Mouse (Mus musculus): ENCODE measurements around the gene Ifrd2. TPM values are rescaled to one million over a fixed set of nuclear protein-coding genes. Genes with fewer than 3 reads are reported as not detected.
"Not testable (repeated sequence)": the region's sequence is repeated elsewhere in the genome, so short reads cannot be mapped to it uniquely, and the experiment has no call there.

Gene Ifrd2
- total RNA-seq, 2 experiments from 2014 or later: 11.3 to 11.9 TPM

DNA sequence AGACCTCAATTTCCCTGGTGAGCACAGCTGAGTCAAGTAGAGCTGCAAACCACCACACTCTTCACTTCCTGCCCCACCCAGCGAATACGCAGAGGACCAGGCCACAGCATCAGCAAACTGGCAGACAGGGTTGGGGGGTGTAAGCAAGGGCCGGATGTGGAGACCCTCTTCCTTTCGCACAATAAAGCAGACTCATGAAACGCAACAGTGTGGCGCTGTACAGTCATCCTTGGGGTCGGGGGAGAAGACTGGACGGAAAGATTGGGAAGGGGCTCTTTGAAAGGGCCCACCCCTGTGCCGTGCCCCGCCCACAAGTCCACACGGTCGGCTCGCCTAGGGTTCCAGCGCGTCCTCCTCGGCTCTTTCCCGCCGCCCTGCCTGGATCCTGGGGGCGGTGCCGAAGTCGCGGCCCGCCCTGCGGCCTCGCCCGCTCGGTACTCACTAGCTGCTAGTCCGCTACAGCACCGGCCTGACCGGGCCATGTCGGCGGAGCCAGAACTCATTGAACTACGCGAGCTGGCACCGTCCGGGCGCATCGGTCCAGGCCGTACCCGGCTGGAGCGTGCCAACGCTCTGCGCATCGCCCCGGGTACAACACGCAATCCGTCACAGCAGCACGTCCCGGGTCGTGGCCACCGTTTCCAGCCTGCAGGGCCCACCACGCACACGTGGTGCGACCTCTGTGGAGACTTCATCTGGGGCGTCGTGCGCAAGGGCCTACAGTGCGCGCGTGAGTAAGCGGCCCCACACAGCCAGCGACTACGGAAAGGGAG is 36.1 kb upstream of the Ifrd2 start, which contains the start of gene Rassf1:
Gene Rassf1, plus strand, starts transcription at position 439 of the 773 bp plus-strand sequence.
- no peak for DNase-seq (ENCODE audit: low spot score in 2 of 2)

DNA sequence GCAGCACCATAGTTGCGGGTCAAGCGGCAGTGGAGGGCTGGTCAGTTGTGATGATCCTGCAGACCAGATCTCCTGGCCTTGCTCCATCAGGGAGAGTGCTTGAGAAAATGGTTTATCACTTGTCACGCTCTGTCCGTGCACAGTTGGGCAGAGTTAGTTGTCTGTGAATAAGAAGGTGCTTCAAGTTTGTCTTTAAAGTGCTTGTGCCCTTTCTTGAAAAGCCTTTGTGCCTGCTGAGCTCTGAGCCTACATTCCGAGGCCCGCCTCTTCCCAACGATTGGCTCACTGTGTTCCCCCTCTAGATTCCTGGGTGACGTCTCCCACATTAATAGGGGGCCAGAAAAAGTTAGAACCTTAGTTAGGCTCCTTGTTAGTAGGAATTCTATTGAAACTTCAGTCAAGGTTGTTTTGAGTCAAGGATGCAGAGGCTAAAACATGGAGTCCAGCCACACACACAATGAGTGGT is 35.5 kb upstream of the Ifrd2 start:
- DNase-seq (ENCODE audit: low spot score in 2 of 2): no peak

DNA sequence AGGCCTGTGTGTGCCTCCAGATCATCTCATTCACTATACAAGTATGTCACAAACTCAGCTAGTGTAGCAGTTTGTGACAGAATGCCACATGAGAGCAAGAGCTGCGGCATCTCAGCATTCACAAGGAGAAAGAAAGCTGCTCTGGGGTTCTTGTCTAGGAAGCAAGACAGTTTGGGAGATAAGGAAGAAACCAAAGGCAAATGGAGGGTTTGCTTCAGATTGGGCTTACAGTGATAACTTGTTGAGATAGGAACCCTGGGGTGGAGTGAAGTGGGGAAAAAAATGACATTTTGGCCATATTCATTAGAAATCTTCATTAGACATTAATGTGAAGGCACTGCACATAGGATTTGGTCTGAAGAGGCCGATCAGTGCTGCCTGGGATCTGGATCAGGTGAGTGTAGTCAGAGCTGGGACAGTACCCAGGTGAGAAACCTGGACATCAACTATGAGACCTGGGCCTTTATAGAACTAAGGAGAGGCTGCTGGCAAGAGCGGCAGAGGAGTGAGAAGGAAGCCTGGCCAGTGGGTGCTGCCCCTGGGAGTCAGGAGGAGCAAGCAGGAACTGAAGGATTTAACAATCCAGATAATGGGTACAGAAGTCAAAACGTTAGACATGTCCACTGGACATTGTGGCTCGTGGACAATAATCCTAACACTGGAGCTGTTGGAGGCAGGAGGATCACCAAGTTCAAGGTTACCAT is 34.6 kb upstream of the Ifrd2 start:
- DNase-seq (ENCODE audit: low spot score in 2 of 2): no peak

DNA sequence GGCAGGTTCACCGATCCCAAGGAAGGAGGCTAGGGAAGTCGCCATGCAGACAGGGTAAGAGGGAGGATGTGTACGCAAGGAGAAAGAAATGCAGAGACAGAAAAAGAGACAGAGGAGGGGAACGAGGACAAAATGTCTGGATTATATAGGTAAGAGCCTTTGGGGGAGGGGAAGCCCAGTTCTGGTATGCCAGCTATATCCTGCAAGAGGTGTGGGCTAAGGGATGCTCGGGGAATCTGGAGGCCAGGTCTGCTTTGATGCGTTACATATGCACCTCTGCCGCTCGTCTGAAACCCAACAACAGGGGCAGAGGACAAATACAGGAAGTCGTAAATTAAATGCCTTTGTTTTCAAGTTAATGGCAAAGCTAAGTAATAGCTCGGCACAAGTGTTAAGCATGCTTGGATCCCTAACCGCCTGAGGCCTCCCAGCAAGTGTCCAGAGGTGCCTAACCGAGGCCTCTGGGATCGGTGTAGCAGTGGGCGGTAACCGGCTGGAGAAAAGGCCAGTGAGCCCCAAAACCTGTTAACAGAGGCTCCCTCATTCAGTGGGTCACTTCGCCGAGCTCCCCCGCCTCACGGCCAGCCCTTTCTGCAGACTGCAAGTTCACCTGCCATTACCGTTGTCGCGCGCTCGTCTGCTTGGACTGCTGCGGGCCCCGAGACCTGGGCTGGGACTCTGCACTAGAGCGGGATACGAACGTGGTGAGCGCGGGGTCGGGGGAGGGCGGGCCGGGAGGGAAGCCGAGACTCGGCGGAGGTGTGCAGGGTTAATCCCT is 33.7 kb upstream of the Ifrd2 start:
- no peak for DNase-seq (ENCODE audit: low spot score in 2 of 2)

DNA sequence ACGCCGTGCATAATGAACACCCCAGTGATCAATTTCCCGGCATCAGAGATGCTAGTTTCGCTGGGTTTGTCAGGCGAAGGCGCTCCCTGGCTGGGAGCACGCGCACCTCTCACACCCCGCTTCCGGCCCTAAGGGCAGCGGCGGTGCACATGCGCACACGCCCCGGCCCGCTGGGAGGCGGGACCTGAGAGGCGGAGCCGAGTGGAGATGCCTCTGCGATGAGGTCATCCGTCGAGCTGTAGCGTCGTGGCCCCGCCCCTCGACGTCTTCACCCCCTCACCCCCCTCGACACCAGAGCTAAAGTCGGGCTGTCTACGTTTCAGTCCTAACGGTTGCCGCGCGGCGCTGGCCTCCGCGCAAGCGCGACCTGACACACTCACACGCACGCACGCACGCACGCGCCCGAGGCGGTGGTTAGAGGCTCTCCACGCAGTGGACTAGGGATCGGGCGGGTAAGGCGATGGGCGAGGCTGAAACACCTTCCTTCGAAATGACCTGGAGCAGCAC is 33.1 kb upstream of the Ifrd2 start:
- peak; percentile 89 to 95 for DNase-seq (ENCODE audit: low spot score in 2 of 2)

DNA sequence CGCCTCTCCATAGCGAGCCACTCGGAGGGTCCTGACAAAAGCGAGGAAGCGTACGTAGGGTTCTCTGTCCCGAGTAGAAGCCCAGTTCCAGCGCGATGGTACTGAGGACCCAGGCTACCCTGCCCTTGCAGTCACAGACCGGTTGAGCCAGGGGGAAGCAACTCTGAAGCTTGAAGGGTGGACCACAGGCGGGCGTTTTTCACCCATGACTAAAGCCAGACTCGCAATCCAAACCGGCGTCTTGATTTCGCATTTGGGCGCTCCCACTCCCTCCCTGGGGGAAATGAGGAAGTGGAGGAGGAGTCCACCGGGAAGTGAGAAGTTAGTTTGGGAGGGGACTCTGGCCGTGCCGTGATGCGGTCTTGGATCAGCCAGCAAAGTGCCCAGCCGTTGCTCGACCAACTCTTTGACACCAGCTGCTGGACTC is 32.4 kb upstream of the Ifrd2 start:
- DNase-seq (ENCODE audit: low spot score in 2 of 2): no peak

DNA sequence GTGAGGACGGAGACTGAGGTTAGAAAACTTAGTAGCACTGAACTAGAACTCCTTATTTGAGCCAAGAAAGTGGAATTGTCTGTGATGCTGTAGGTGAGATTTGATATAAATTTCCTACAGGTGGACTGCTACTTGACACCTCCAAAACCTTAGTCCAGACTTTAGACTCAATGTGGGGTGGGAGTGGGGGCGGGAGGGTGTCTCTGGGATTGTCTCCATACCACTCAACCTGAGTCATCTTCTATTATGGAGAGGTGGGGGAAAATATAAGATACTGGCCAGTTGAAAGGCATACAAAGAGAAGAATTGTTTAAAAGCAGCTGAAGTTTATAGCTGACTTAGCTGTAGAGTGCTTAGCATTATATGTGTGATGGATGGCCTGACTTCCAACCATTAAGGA is 31.7 kb upstream of the Ifrd2 start:
- DNase-seq (ENCODE audit: low spot score in 2 of 2): no peak

DNA sequence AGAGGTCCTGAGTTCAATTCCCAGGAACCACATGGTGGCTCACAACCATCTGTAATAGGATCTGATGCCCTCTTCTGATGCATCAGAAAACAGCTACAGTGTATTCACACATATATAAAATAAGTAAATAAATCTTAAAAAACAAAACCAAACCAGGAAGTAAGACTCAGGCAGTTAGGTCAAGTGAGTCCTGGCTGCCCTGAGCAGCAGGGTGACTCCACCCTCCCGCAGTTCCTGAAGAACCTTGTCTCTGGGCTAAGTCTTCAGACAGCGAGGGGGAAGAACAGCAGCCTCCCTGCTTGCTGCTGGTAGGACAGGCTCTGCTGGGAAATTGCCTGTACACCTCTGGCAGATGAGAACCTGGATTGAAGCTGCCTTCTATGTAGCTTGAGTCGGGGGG is 31.1 kb upstream of the Ifrd2 start:
- no peak for DNase-seq (ENCODE audit: low spot score in 2 of 2)

DNA sequence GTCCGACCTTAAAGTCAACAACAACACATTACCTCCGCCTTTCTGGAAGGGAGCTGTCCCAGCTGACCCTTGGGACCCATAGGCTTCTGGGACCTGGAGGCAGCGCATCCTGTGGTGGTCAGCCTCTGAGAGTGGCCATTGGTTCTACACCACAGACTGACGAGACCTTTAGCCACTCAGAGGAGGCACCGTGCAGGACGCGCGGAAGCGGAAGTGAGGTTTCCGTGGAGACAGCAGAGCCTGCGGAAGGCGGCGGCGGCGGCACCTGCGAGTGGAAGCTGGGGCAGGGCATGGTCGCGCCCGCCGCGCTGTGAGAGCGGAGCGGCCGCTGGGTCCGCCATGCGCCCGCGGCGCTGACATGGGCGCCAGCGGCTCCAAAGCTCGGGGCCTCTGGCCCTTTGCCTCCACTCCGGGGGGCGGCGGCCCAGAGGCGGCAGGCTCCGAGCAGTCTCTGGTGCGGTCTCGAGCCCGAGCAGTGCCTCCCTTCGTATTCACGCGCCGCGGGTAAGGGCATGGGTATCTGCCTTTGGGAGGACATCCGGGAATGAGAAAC is 24.3 kb upstream of the Ifrd2 start, which contains the start of gene Tusc2:
Gene Tusc2, plus strand, starts transcription at position 227 of the 553 bp plus-strand sequence.
- DNase-seq (ENCODE audit: low spot score in 2 of 2): peak; percentile 95 to 97

DNA sequence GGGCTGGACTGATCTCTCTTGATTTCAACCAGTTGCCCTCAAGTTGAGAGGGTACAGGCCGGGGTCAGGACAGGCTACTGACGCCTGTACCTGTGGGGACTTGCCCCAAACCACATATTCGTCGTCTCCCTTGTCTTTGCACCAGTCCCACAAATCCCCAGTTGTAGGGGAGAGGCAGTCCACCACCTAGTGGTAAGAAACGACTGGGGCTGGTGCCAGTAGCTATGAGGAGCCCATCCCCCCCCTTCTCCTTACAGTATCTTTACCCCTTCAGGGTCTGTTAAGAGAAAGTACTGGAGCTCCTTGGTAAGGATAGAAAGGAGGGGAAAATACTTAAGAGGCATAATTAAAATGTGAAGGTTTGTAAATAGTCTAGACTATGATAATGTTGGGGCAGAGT is 21.9 kb upstream of the Ifrd2 start:
- DNase-seq (ENCODE audit: low spot score in 2 of 2): not testable (repeated sequence)

DNA sequence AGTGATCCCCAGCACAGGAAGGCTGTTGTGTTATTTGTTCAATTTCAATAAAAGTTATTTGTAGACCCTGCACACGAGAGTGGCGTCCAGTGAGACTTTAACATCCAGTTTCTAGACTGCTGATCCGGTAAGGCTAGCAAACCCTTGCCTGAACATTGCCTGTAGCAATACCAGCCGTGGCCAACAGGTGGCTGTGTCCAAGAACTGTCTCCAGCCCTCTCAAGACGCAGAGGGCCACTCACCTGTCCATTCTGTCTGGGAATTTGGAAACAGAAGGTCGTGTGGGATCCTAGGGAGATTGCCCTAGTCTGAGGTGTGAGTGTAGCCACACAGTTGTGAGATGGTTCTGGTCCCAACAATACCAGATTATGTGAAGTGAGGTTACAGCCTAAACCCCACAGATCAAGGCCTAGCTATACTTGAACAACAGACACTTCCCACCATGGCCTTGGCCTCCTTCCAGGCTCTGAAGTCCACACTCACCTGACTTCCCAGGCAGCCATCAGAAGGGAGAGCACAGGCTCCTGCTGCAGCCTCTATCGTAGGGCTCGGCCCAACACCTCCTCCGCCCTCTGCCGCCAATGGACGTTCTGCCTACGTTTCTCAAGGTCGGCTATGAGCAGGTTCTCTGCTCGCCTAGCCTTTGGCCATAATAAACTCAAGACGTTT is 21.3 kb upstream of the Ifrd2 start:
- DNase-seq (ENCODE audit: low spot score in 2 of 2): peak; percentile 64 to 73

DNA sequence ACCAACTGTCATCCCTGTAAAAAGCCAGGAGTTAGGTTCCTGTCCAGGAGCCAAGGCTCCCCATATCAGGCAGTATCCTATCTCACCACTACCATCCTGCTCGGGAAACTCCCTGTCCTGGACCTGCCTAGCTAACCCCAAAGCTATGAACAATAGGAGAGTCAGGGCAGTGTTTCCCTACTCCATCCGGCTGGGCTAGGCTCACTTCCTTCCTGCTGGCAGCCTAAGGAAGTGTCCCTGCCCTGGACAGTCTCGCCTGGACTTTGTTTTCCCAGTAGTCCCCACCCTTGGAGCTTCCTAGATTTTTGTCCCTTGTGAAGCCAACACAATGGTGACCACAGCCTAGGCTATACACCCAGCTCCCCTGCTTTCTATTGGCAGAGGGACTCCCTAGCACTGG is 20.6 kb upstream of the Ifrd2 start:
- DNase-seq (ENCODE audit: low spot score in 2 of 2): no peak

DNA sequence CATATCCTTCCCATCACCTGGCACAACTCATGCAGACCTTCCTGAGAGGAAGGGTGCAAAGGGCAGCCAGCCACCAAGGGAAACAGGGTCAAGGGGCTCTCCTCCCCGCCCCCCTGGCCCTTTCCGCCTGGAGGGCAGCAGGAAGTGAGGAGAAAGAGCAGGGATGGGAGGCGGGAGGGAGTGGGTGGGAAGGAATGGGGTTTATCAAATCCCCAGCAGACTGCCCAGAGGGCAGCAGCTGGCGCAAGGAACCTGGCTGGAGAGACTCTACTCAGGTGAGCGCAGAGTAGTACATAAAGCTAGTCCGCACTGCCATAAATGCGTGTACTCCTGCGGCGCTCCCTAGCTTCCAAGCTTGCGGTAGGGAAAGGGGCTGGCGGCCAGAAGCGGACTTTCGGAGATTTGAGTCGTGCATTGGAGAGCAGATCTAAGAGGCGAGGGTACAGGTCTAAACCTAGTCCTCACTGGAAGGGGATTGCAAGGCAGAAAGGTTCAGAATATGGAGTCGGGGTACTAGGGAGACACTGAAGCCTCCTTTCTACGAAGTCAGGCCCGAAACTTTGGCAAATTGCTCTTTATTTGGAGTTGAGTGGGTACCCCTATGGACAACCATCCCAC is 19.6 kb upstream of the Ifrd2 start, which contains the start of gene Hyal2:
Gene Hyal2, plus strand, starts transcription at position 244 of the 618 bp plus-strand sequence.
- no peak for DNase-seq (ENCODE audit: low spot score in 2 of 2)

DNA sequence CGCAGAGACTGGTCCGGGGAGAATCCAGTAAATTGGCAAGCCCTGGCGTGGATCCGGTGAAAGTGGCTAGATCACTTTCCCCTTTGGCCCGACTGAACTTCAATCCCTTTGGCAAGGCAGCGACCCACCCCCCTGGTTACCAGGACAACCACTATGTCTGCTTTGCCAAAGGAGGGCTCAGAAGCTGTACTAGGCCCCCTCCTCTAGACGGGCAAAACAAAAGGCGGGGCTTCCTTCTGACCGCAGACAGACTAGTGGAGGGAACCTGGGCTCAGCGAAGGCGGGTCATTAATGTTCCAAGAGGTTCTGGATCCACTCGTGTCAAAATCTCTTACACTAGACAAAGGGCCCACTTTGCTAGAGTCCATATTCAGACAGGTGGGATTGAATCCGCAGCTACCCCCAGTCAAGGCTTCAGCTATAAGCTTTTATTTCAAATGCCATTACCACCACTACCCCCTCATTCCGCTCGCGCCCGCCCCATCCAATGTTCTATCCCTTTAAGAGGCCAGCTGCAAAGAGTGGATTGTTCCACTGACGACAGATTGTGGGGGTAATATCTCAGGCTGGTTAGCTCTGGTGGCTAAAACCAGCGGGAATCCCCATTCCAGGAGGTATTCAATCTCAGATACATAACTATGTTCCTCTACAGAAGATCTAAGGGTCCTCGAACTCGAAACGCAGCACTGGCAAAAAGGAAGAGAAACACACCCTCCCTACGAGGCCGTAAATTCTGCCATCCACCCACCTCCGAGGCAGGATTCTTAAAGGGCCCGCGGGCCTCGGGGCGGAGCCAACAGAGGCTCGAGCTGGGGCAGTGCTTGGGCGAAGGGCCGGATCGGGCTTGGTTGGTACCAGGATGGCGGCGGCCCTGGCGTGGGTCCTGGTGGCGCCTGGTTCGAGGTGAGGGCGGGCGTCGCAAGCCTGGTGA is 18.8 kb upstream of the Ifrd2 start:
- DNase-seq (ENCODE audit: low spot score in 2 of 2): peak; percentile 76 to 79

DNA sequence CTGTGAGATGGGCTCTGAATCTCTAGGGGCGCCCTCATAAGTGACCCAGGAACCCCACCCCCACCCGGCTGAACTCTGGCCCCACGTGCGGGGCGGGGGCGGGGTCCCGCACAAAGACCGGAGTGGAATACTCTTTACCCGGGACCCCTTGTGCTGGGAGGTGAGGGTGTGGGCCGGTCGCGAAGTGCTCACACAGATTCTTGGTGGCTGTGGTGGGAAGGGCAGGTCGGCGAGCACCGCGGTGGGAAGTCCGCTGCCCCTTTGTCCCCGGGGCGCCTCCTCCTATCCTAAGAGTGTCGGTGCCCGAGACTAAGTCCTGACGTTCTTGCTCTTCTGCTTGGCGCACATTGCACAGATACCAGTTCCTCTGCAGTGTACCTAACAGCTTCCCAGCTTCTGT is 18.2 kb upstream of the Ifrd2 start:
- DNase-seq (ENCODE audit: low spot score in 2 of 2): no peak

DNA sequence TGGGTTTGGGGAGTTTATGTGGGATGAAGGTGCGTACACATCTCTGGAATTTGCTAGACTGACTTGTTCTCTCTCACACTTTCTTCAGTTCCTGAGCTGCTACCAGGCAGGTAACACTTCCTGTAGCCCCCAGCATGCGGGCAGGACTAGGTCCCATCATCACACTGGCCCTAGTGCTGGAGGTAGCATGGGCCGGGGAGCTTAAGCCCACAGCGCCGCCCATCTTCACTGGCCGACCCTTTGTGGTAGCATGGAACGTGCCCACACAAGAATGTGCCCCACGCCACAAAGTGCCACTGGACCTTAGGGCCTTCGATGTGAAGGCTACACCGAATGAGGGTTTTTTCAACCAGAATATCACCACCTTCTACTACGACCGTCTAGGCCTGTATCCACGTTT is 17.4 kb upstream of the Ifrd2 start:
- DNase-seq (ENCODE audit: low spot score in 2 of 2): no peak

DNA sequence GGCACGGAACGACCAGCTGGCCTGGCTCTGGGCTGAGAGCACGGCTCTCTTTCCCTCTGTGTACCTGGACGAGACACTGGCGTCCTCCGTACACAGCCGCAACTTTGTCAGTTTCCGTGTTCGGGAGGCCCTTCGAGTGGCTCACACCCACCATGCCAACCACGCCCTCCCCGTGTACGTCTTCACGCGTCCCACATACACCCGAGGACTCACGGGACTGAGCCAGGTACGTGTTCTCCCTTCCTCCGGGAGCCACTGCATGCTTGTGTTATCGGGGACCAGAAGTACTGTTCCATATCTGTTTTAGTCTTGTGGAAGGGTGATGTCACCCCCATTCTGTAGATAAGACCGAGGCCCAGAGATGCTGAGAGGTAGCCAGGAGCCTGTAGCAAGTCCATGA is 16.6 kb upstream of the Ifrd2 start:
- no peak for DNase-seq (ENCODE audit: low spot score in 2 of 2)

DNA sequence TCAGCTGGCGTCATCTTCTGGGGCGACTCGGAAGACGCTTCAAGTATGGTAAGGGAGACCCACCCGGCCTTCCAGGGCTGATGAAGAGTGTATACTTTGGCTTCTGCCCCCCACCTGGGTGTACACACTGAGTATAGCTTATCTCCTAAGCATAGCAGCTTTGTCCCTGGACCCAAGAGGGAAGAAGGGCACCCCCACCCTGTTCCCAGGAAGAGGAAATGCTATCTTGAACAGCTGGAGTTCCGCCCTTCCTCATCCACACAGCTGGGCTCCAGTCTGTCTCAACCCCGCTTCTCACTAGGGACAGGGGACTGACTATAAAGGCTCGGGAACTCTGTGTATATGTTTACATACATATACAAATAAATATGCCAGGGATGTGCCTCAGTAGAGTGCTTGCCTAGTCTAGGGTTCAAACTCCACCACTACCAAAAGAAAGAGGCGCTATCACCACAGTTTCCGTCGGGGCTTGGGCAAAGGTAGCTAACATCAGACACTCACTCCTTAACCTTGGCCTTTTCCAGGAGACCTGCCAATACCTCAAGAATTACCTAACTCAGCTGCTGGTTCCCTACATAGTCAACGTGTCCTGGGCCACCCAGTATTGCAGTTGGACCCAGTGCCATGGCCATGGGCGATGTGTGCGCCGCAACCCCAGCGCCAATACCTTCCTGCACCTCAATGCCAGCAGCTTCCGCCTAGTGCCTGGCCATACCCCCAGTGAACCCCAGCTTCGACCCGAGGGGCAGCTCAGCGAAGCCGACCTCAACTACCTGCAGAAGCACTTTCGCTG is 15.7 kb upstream of the Ifrd2 start:
- DNase-seq (ENCODE audit: low spot score in 2 of 2): no peak
